Mouse (Mus musculus) G1E (cell line): ENCODE data around the gene Gm45716.

Experiments used
- CTCF ChIP-seq: IDR thresholded peaks from 2 replicates; pipeline ENCODE4 v1.5.1; 2012; ENCODE audit warnings: low read depth, low read length, inconsistent platforms, mixed read lengths
- GATA1 ChIP-seq: IDR thresholded peaks from 2 replicates; pipeline ENCODE4 v1.6.1; 2012; ENCODE audit warnings: borderline replicate concordance, low read length, inconsistent platforms, mixed read lengths
- GATA2 ChIP-seq: IDR thresholded peaks from 2 replicates; pipeline ENCODE4 v1.6.1; 2012; ENCODE audit warnings: low read depth, low read length, inconsistent platforms, borderline replicate concordance
- POLR2AphosphoS5 ChIP-seq: IDR thresholded peaks from 2 replicates; pipeline ENCODE4 v1.6.1; 2012; ENCODE audit warnings: low read depth, low read length, inconsistent platforms; ENCODE audit not compliant: insufficient replicate concordance
- TAL1 ChIP-seq: conservative IDR thresholded peaks from 2 replicates; pipeline ENCODE4 v1.6.1; 2012; ENCODE audit warnings: low read depth, low read length, inconsistent platforms, mixed read lengths

- no peak for TF ChIP-seq CTCF
- TF ChIP-seq GATA1 = no peak
- no peak for TF ChIP-seq POLR2AphosphoS5
- no peak for TF ChIP-seq GATA2
- TF ChIP-seq TAL1 = no peak
These were observed 2.7 kb upstream of the Gm45716 start for GRCm38 (mm10) chr11:90184756-90185155.
